Mouse (Mus musculus) intestine, embryonic 16.5 days (tissue): Measurements from ENCODE around the gene Rasl11b. TPM values are rescaled to one million over a fixed set of nuclear protein-coding genes. Genes with fewer than 3 reads are reported as not detected.

Experiments
- ATAC-seq: fragments of 200-750 bp; cut with Nextera tagmentation; 2 replicates; pipeline ENCODE4 v1.8.0; 2017; ENCODE audit warnings: moderate TSS enrichment, moderate library complexity
- H3K27ac ChIP-seq: fragments of 300-500 bp; sonication (generic); 2 replicates; pipeline ENCODE4 v1.5.1; 2014; ENCODE audit warnings: mild to moderate bottlenecking, low read length
- H3K27me3 ChIP-seq: fragments of 300-500 bp; sonication (generic); replicated peaks from 2 replicates; pipeline ENCODE4 v1.6.1; 2014; ENCODE audit warnings: low read length, control low read depth, mixed read lengths; ENCODE audit not compliant: control insufficient read depth, insufficient read depth
- H3K36me3 ChIP-seq: fragments of 300-500 bp; sonication (generic); 2 replicates; pipeline ENCODE4 v1.6.1; 2014; ENCODE audit warnings: low read length, control low read depth; ENCODE audit not compliant: control insufficient read depth, insufficient read depth
- H3K4me1 ChIP-seq: fragments of 300-500 bp; sonication (generic); 2 replicates; pipeline ENCODE4 v1.6.1; 2014; ENCODE audit warnings: low read length, control low read depth, mixed read lengths; ENCODE audit not compliant: control insufficient read depth, insufficient read depth
- H3K4me2 ChIP-seq: fragments of 300-500 bp; sonication (generic); 2 replicates; pipeline ENCODE4 v1.6.1; 2014; ENCODE audit warnings: low read depth, low read length, control low read depth
- H3K4me3 ChIP-seq: fragments of 300-500 bp; sonication (generic); 2 replicates; pipeline ENCODE4 v1.5.1; 2014; ENCODE audit warnings: mild to moderate bottlenecking, low read length
- H3K9ac ChIP-seq: fragments of 300-500 bp; sonication (generic); 2 replicates; pipeline ENCODE4 v1.6.1; 2014; ENCODE audit warnings: low read depth, low read length
- H3K9me3 ChIP-seq: fragments of 300-500 bp; sonication (generic); 2 replicates; pipeline ENCODE4 v1.6.1; 2016; ENCODE audit warnings: low read length, control low read depth; ENCODE audit not compliant: control insufficient read depth
- WGBS: fragments of 180-500 bp; shearing (Covaris S2); extraction: QIAGEN DNeasy Blood & Tissue Kit; methylation state at CpG from one replicate; pipeline ENCODE4 v1.1.7; 2014; 5-methylcytosine and 5-hydroxymethylcytosine counted together
- polyA plus RNA-seq: library from polyadenylated mRNA; unstranded; fragments of >200 nt; fragmentation: Nextera tagmentation; extraction: Ambion mirVana; gene quantifications from 2 replicates; pipeline ENCODE4 v1.2.1, GENCODE M21; 2015

Rasl11b gene
- polyA plus RNA-seq, 1 experiment from 2014 or later: 37.6 TPM

- Histone ChIP-seq H3K27me3 (no peaks in the 10 kb centered on the region), H3K27ac (peak overlapping the region; percentile 56), H3K36me3 (no peaks in the 10 kb centered on the region), H3K9me3 (no peaks in the 10 kb centered on the region), H3K4me1 (peaks cover 32% of the 10 kb centered on the region), H3K9ac (0 out of 2 replicates have a peak overlapping the region, but pooled peaks have one; percentile 35), H3K4me2 (peak overlapping the region; percentile 33; the same call in 1 of the 2 replicates), H3K4me3 (no peak overlapping the region)
- ATAC-seq: no peak
- WGBS: 56% methylated on average over 3 of the region's 3 CpGs
Measured at GRCm38 (mm10) chr5:74162013-74162412, 33.1 kb upstream of the Rasl11b start.

- no peak overlapping the region for H3K4me3 ChIP-seq
- no peak overlapping the region for H3K9ac ChIP-seq
- ATAC-seq: no peak
- 80% methylated on average over 6 of the region's 6 CpGs for WGBS
- no peaks in the 10 kb centered on the region for H3K36me3 ChIP-seq
- H3K4me2 ChIP-seq: no peak overlapping the region
- no peaks in the 10 kb centered on the region for H3K27me3 ChIP-seq
- H3K9me3 ChIP-seq: no peaks in the 10 kb centered on the region
- no peak overlapping the region for H3K27ac ChIP-seq
- H3K4me1 ChIP-seq: peaks cover 36% of the 10 kb centered on the region
Measured at GRCm38 (mm10) chr5:74163141-74163540, 31.9 kb upstream of the Rasl11b start.

- no peaks in the 10 kb centered on the region for H3K9me3 ChIP-seq
- no peak overlapping the region for H3K9ac ChIP-seq
Measured at GRCm38 (mm10) chr5:74164547-74164946, 30.5 kb upstream of the Rasl11b start.

GRCm38 (mm10) chr5:74166642-74167041 is 28.4 kb upstream of the Rasl11b start:
- ATAC-seq: no peak
- no peaks in the 10 kb centered on the region for H3K36me3 ChIP-seq
- H3K27ac ChIP-seq: no peak overlapping the region
- H3K9me3 ChIP-seq: no peaks in the 10 kb centered on the region
- H3K4me3 ChIP-seq: no peak overlapping the region
- H3K4me2 ChIP-seq: no peak overlapping the region
- 87% methylated on average over 3 of the region's 3 CpGs for WGBS
- H3K27me3 ChIP-seq: no peaks in the 10 kb centered on the region
- peaks cover 22% of the 10 kb centered on the region for H3K4me1 ChIP-seq
- no peak overlapping the region for H3K9ac ChIP-seq

More at GRCm38 (mm10) chr5:74164547-74164946, 30.5 kb upstream of the Rasl11b start:
- no peak for ATAC-seq
- Histone ChIP-seq H3K4me2 (no peak overlapping the region), H3K27ac (no peak overlapping the region), H3K27me3 (no peaks in the 10 kb centered on the region), H3K4me3 (no peak overlapping the region), H3K4me1 (peaks cover 37% of the 10 kb centered on the region), H3K36me3 (no peaks in the 10 kb centered on the region)
- WGBS: 89% methylated on average over 7 of the region's 7 CpGs

- H3K9me3 ChIP-seq: no peaks in the 10 kb centered on the region
- H3K27ac ChIP-seq: no peak overlapping the region
- H3K27me3 ChIP-seq: no peaks in the 10 kb centered on the region
- H3K36me3 ChIP-seq: no peaks in the 10 kb centered on the region
- no peak overlapping the region for H3K4me3 ChIP-seq
- no peak overlapping the region for H3K9ac ChIP-seq
- H3K4me1 ChIP-seq: peaks cover 19% of the 10 kb centered on the region
- no peak overlapping the region for H3K4me2 ChIP-seq
- WGBS: 59% methylated on average over 3 of the region's 3 CpGs
- peak; percentile 54; the same call in 1 of the 2 replicates for ATAC-seq
Measured at GRCm38 (mm10) chr5:74168085-74168484, 27.0 kb upstream of the Rasl11b start.

GRCm38 (mm10) chr5:74171768-74172167 is 23.3 kb upstream of the Rasl11b start:
- no peak overlapping the region for H3K4me3 ChIP-seq
- peaks cover 28% of the 10 kb centered on the region for H3K4me1 ChIP-seq
- no peak overlapping the region for H3K27ac ChIP-seq
- no peak overlapping the region for H3K9ac ChIP-seq
- H3K9me3 ChIP-seq: no peaks in the 10 kb centered on the region
- H3K36me3 ChIP-seq: no peaks in the 10 kb centered on the region
- H3K4me2 ChIP-seq: no peak overlapping the region
- H3K27me3 ChIP-seq: no peaks in the 10 kb centered on the region
- WGBS: 67% methylated on average over 9 of the region's 9 CpGs
- ATAC-seq: peak; percentile 50; the same call in 1 of the 2 replicates

GRCm38 (mm10) chr5:74172208-74172607 is 22.9 kb upstream of the Rasl11b start:
- peak; percentile 55 for ATAC-seq
- 0 out of 2 replicates have a peak overlapping the region, but pooled peaks have one; percentile 15 for H3K9ac ChIP-seq
- no peaks in the 10 kb centered on the region for H3K36me3 ChIP-seq
- 47% methylated on average over 12 of the region's 12 CpGs for WGBS
- H3K27ac ChIP-seq: peak overlapping the region; percentile 21; the same call in 1 of the 2 replicates
- no peaks in the 10 kb centered on the region for H3K27me3 ChIP-seq
- no peaks in the 10 kb centered on the region for H3K9me3 ChIP-seq
- peaks cover 29% of the 10 kb centered on the region for H3K4me1 ChIP-seq
- H3K4me2 ChIP-seq: no peak overlapping the region
- H3K4me3 ChIP-seq: no peak overlapping the region

GRCm38 (mm10) chr5:74173162-74173844 is 21.8 kb upstream of the Rasl11b start:
- no peak overlapping the region for H3K9ac ChIP-seq
- H3K36me3 ChIP-seq: no peaks in the 10 kb centered on the region
- peaks cover 23% of the 10 kb centered on the region for H3K4me1 ChIP-seq
- no peaks in the 10 kb centered on the region for H3K27me3 ChIP-seq
- no peak overlapping the region for H3K4me3 ChIP-seq
- peak; percentile 41 for ATAC-seq
- 72% methylated on average over 18 of the region's 18 CpGs for WGBS
- 0 out of 2 replicates have a peak overlapping the region, but pooled peaks have one; percentile 12 for H3K27ac ChIP-seq
- no peak overlapping the region for H3K4me2 ChIP-seq
- H3K9me3 ChIP-seq: no peaks in the 10 kb centered on the region

- H3K4me2 ChIP-seq: no peak overlapping the region
- WGBS: 36% methylated on average over 14 of the region's 14 CpGs
- no peaks in the 10 kb centered on the region for H3K36me3 ChIP-seq
- H3K9me3 ChIP-seq: no peaks in the 10 kb centered on the region
- no peak overlapping the region for H3K4me3 ChIP-seq
- no peaks in the 10 kb centered on the region for H3K27me3 ChIP-seq
- H3K9ac ChIP-seq: no peak overlapping the region
- H3K27ac ChIP-seq: peak overlapping the region; percentile 35
- ATAC-seq: 0 out of 2 replicates have a peak, but pooled peaks have one; percentile 24
- peaks cover 23% of the 10 kb centered on the region for H3K4me1 ChIP-seq
Measured at GRCm38 (mm10) chr5:74175526-74176270, 19.4 kb upstream of the Rasl11b start.
